Comparison of ENCODE assay signal across 13 mouse cellular contexts in genomic region chr11:115906116-115906515, GRCm38 (mm10). TPM values are rescaled to one million over a fixed set of nuclear protein-coding genes. Genes with fewer than 3 reads are reported as not detected.
DNase-seq lines count a peak whose midpoint lies in the region; ATAC-seq and TF ChIP-seq lines count a peak whose summit lies in the region.
"Had no signal": no experiment of that assay in that cellular context is flagged by ENCODE, and none has a peak within 500 bp of the region (broad histone marks: within the 10 kb centered on the region; RNA-seq: fewer than 3 reads in every experiment).

No protein-coding gene starts in this region.

- peak overlapping the region; percentile 85 for H3K9ac ChIP-seq in liver, embryonic 13.5 days
- H3K9ac ChIP-seq in forebrain, embryonic 16.5 days (replicated peaks; ENCODE audit: low read depth, low read length): no peak overlapping the region
- H3K9ac ChIP-seq: neural tube, embryonic 12.5 days had no signal

- peak; percentile 58 to 81 for DNase-seq in adrenal gland, adult (ENCODE audit: inconsistent age in 2 of 2, low spot score in 1 of 2)
- DNase-seq in adrenal gland, postnatal 4 days (ENCODE audit: low spot score in 2 of 2): no peak
- DNase-seq in layer of hippocampus, adult 2 months (ENCODE audit: low spot score in 2 of 2): no peak
- no peak for DNase-seq in layer of hippocampus, adult 9-11 months
- peak; percentile 88 for DNase-seq in kidney, adult 2 months
- DNase-seq in liver, embryonic 13.5 days: no peak
- no peak for DNase-seq in layer of hippocampus, postnatal 25 days (ENCODE audit: extremely low spot score in 1 of 2, low spot score in 1 of 2)
- DNase-seq: heart, postnatal 14 days; right cerebral cortex, adult 18-20 months had no signal

- no peak for TF ChIP-seq POLR2A in kidney, adult 2 months (IDR thresholded peaks at IDR 0.05; ENCODE audit: low read depth, low read length)

- ATAC-seq in liver, embryonic 13.5 days (ENCODE audit: low read depth): no peak
- ATAC-seq in forebrain, embryonic 16.5 days: no peak

- no peak for TF ChIP-seq CTCF in layer of hippocampus, adult 2 months (conservative IDR thresholded peaks at IDR 0.05)
- TF ChIP-seq CTCF in kidney, adult 2 months (conservative IDR thresholded peaks at IDR 0.05; ENCODE audit: insufficient read depth, insufficient read length, low read depth, low read length): no peak

- H3K27ac ChIP-seq in layer of hippocampus, adult 2 months: peak overlapping the region; percentile 88
- H3K27ac ChIP-seq in kidney, adult 2 months (ENCODE audit: insufficient read depth, low read depth, low read length): peak overlapping the region; percentile 87
- H3K27ac ChIP-seq in liver, embryonic 13.5 days: peak overlapping the region; percentile 99
- no peak overlapping the region for H3K27ac ChIP-seq in forebrain, embryonic 16.5 days (ENCODE audit: low read length)
- H3K27ac ChIP-seq: neural tube, embryonic 12.5 days had no signal

- 32% methylated on average over 3 of the region's 3 CpGs for WGBS in kidney, adult 2 months
- 77% methylated on average over 3 of the region's 3 CpGs for WGBS in liver, embryonic 13.5 days (ENCODE audit: insufficient replicate concordance)
- WGBS in forebrain, embryonic 16.5 days: 73% methylated on average over 3 of the region's 3 CpGs

- H3K4me1 ChIP-seq in kidney, adult 2 months (ENCODE audit: control insufficient read depth, insufficient read depth, low read length): peaks cover 53% of the 10 kb centered on the region
- peaks cover 97% of the 10 kb centered on the region for H3K4me1 ChIP-seq in liver, embryonic 13.5 days (replicated peaks)
- no peaks in the 10 kb centered on the region for H3K4me1 ChIP-seq in forebrain, embryonic 16.5 days (replicated peaks; ENCODE audit: control insufficient read depth, insufficient read depth, low read length)

- no peaks in the 10 kb centered on the region for H3K27me3 ChIP-seq in kidney, adult 2 months (replicated peaks; ENCODE audit: control insufficient read depth, insufficient read depth, low read length)
- no peaks in the 10 kb centered on the region for H3K27me3 ChIP-seq in liver, embryonic 13.5 days
- H3K27me3 ChIP-seq in forebrain, embryonic 16.5 days (replicated peaks; ENCODE audit: control insufficient read depth, insufficient read depth, low read length): no peaks in the 10 kb centered on the region
- H3K27me3 ChIP-seq: neural tube, embryonic 12.5 days had no signal

- no peak overlapping the region for H3K4me3 ChIP-seq in layer of hippocampus, adult 2 months
- no peak overlapping the region for H3K4me3 ChIP-seq in kidney, adult 2 months (ENCODE audit: insufficient read depth, low read depth, low read length)
- H3K4me3 ChIP-seq in liver, embryonic 13.5 days (replicated peaks): no peak overlapping the region
- no peak overlapping the region for H3K4me3 ChIP-seq in forebrain, embryonic 16.5 days (replicated peaks; ENCODE audit: low read length)
- H3K4me3 ChIP-seq: forebrain, embryonic 10.5 days; neural tube, embryonic 12.5 days had no signal

- H3K4me2 ChIP-seq in liver, embryonic 13.5 days: no peak overlapping the region
- H3K4me2 ChIP-seq in forebrain, embryonic 16.5 days (ENCODE audit: low read length): no peak overlapping the region
- H3K4me2 ChIP-seq: neural tube, embryonic 12.5 days had no signal

- H3K36me3 ChIP-seq in kidney, adult 2 months (ENCODE audit: control insufficient read depth, insufficient read depth, low read length): no peaks in the 10 kb centered on the region
- peaks cover 66% of the 10 kb centered on the region for H3K36me3 ChIP-seq in liver, embryonic 13.5 days
- no peaks in the 10 kb centered on the region for H3K36me3 ChIP-seq in forebrain, embryonic 16.5 days (ENCODE audit: control insufficient read depth, insufficient read depth)

- no peaks in the 10 kb centered on the region for H3K9me3 ChIP-seq in liver, embryonic 13.5 days (replicated peaks)
- no peaks in the 10 kb centered on the region for H3K9me3 ChIP-seq in forebrain, embryonic 16.5 days (ENCODE audit: control insufficient read depth, low read length)
- H3K9me3 ChIP-seq: forebrain, embryonic 10.5 days; neural tube, embryonic 12.5 days had no signal

RNA-seq across cellular contexts. Expression of gene Smim6, which starts 5.7 kb away (rescaled TPM):
- 1 to 10 TPM in 1 of 2 experiments, not detected in 1; 1.8 TPM for total RNA-seq in adrenal gland, postnatal 4 days (2021)
- total RNA-seq in layer of hippocampus, adult 2 months (2021): not detected
- polyA plus RNA-seq in kidney, adult 2 months (2012; rRNA removed): 5.0 and 5.7 TPM in 2 replicates
- 3.0 and 3.2 TPM in 2 replicates for polyA plus RNA-seq in liver, embryonic 13.5 days (2015; fragmentation: Nextera tagmentation; extraction: Ambion mirVana)
- total RNA-seq in layer of hippocampus, postnatal 25 days (2021): not detected
- polyA plus RNA-seq in forebrain, embryonic 16.5 days (2015; fragmentation: Nextera tagmentation; extraction: Ambion mirVana): 0.93 and 0.95 TPM in 2 replicates
- total RNA-seq: gastrocnemius, adult 18-20 months had no signal

RNA-seq across cellular contexts. Expression of gene Smim5, which starts 6.3 kb away (rescaled TPM):
- 1 to 10 TPM; 2.1 to 2.3 TPM for total RNA-seq in adrenal gland, postnatal 4 days (2021)
- total RNA-seq in layer of hippocampus, adult 2 months (2021): 1 to 10 TPM in 1 of 2 experiments, under 1 TPM in 1; 0.54 to 1.3 TPM
- 26.1 and 26.7 TPM in 2 replicates for polyA plus RNA-seq in kidney, adult 2 months (2012; rRNA removed)
- 39.0 and 42.3 TPM in 2 replicates for polyA plus RNA-seq in liver, embryonic 13.5 days (2015; fragmentation: Nextera tagmentation; extraction: Ambion mirVana)
- 1 to 10 TPM in 1 of 2 experiments, under 1 TPM in 1; 0.54 to 1.2 TPM for total RNA-seq in layer of hippocampus, postnatal 25 days (2021)
- 1.2 and 1.8 TPM in 2 replicates for polyA plus RNA-seq in forebrain, embryonic 16.5 days (2015; fragmentation: Nextera tagmentation; extraction: Ambion mirVana)

RNA-seq across cellular contexts. Expression of gene Sap30bp, which starts 27.0 kb away (rescaled TPM):
- 10 to 100 TPM; 44.9 to 51.5 TPM for total RNA-seq in adrenal gland, postnatal 4 days (2021)
- total RNA-seq in layer of hippocampus, adult 2 months (2021): 10 to 100 TPM; 40.8 to 47.0 TPM
- 20.5 and 24.1 TPM in 2 replicates for polyA plus RNA-seq in kidney, adult 2 months (2012; rRNA removed)
- polyA plus RNA-seq in liver, embryonic 13.5 days (2015; fragmentation: Nextera tagmentation; extraction: Ambion mirVana): 23.4 and 35.2 TPM in 2 replicates
- total RNA-seq in layer of hippocampus, postnatal 25 days (2021): 10 to 100 TPM; 33.1 to 47.4 TPM
- 56.2 and 60.7 TPM in 2 replicates for polyA plus RNA-seq in forebrain, embryonic 16.5 days (2015; fragmentation: Nextera tagmentation; extraction: Ambion mirVana)

RNA-seq across cellular contexts. Expression of gene Recql5, which starts 27.2 kb away (rescaled TPM):
- 10 to 100 TPM; 28.6 to 28.8 TPM for total RNA-seq in adrenal gland, postnatal 4 days (2021)
- 10 to 100 TPM; 36.6 to 39.3 TPM for total RNA-seq in layer of hippocampus, adult 2 months (2021)
- polyA plus RNA-seq in kidney, adult 2 months (2012; rRNA removed): 16.9 and 18.8 TPM in 2 replicates
- polyA plus RNA-seq in liver, embryonic 13.5 days (2015; fragmentation: Nextera tagmentation; extraction: Ambion mirVana): 9.9 and 10.2 TPM in 2 replicates
- total RNA-seq in layer of hippocampus, postnatal 25 days (2021): 10 to 100 TPM; 25.7 to 28.4 TPM
- polyA plus RNA-seq in forebrain, embryonic 16.5 days (2015; fragmentation: Nextera tagmentation; extraction: Ambion mirVana): 25.6 and 26.0 TPM in 2 replicates

RNA-seq across cellular contexts. Expression of gene Myo15b, which starts 47.9 kb away (rescaled TPM):
- 1 to 10 TPM; 1.1 to 6.8 TPM for total RNA-seq in adrenal gland, postnatal 4 days (2021)
- under 1 TPM; 0.22 to 0.41 TPM for total RNA-seq in layer of hippocampus, adult 2 months (2021)
- 104 and 132 TPM in 2 replicates for polyA plus RNA-seq in kidney, adult 2 months (2012; rRNA removed)
- 0.36 and 0.46 TPM in 2 replicates for polyA plus RNA-seq in liver, embryonic 13.5 days (2015; fragmentation: Nextera tagmentation; extraction: Ambion mirVana)
- total RNA-seq in layer of hippocampus, postnatal 25 days (2021): under 1 TPM; 0.27 to 0.28 TPM
- polyA plus RNA-seq in forebrain, embryonic 16.5 days (2015; fragmentation: Nextera tagmentation; extraction: Ambion mirVana): 0.18 TPM in 1 of 2 replicates, not detected in the other
- total RNA-seq: gastrocnemius, adult 18-20 months had no signal

Comparison
In these comparisons a context has a peak if more than half of its experiments do, and no peak if none do; other contexts are left out.
1. DNase-seq: peak in adrenal gland, adult (2 of 2) and kidney, adult 2 months (single experiment); none in adrenal gland, postnatal 4 days (0 of 2), layer of hippocampus, adult 2 months (0 of 2), layer of hippocampus, adult 9-11 months (single experiment), liver, embryonic 13.5 days (single experiment) and layer of hippocampus, postnatal 25 days (0 of 2).